Mouse (Mus musculus) layer of hippocampus, postnatal 25 days (tissue): Measurements from ENCODE around the gene Icam2. TPM values are rescaled to one million over a fixed set of nuclear protein-coding genes. Genes with fewer than 3 reads are reported as not detected.
"Not testable (repeated sequence)": the region's sequence is repeated elsewhere in the genome, so short reads cannot be mapped to it uniquely, and the experiment has no call there.

ENCODE experiments used
- DNase-seq, 2 experiments: peaks; one replicate each; pipeline ENCODE4 v3.0.0; 2022; ENCODE audit warnings: mixed read lengths in 2 of 2, low spot score in 1 of 2; ENCODE audit errors: extremely low spot score in 1 of 2
- total RNA-seq, 2 experiments: library from RNA; stranded (reverse); gene quantifications; 2 replicates each; pipeline ENCODE4 v1.2.3; 2021

Icam2 gene
- 1 to 10 TPM; 2.8 to 3.3 TPM for total RNA-seq

GRCm38 (mm10) chr11:106387791-106388216, at the start of gene Icam2:
TSS of gene Icam2 (minus strand) at chr11:106388075.
- DNase-seq = no peak

GRCm38 (mm10) chr11:106437543-106437942, 49.7 kb upstream of the Icam2 start:
- DNase-seq = no peak

- DNase-seq = no peak
Observed at GRCm38 (mm10) chr11:106437039-106437438, 49.2 kb upstream of the Icam2 start.

- DNase-seq = no peak
Observed at GRCm38 (mm10) chr11:106430392-106430791, 42.5 kb upstream of the Icam2 start.

- DNase-seq = no peak
Observed at GRCm38 (mm10) chr11:106429689-106430088, 41.8 kb upstream of the Icam2 start.

- no peak for DNase-seq
Observed at GRCm38 (mm10) chr11:106428556-106428955, 40.7 kb upstream of the Icam2 start.

GRCm38 (mm10) chr11:106428106-106428505, 40.2 kb upstream of the Icam2 start:
- DNase-seq = no peak

- DNase-seq = no peak
Observed at GRCm38 (mm10) chr11:106426447-106426846, 38.6 kb upstream of the Icam2 start.

- DNase-seq = no peak
Observed at GRCm38 (mm10) chr11:106425201-106425600, 37.3 kb upstream of the Icam2 start.

- DNase-seq = no peak
Observed at GRCm38 (mm10) chr11:106419262-106420102, 31.6 kb upstream of the Icam2 start.

GRCm38 (mm10) chr11:106418622-106419196, 30.8 kb upstream of the Icam2 start:
- DNase-seq = peak; percentile 61 to 85

- DNase-seq = no peak
Observed at GRCm38 (mm10) chr11:106417860-106418259, 30.0 kb upstream of the Icam2 start.

GRCm38 (mm10) chr11:106416331-106416730, 28.5 kb upstream of the Icam2 start:
- no peak for DNase-seq

GRCm38 (mm10) chr11:106412641-106413360, 24.9 kb upstream of the Icam2 start:
- DNase-seq = no peak

GRCm38 (mm10) chr11:106411157-106411556, 23.3 kb upstream of the Icam2 start:
- no peak for DNase-seq

- DNase-seq = no peak
Observed at GRCm38 (mm10) chr11:106410507-106410906, 22.6 kb upstream of the Icam2 start.

- DNase-seq = no peak
Observed at GRCm38 (mm10) chr11:106410011-106410410, 22.1 kb upstream of the Icam2 start.

- DNase-seq = no peak
Observed at GRCm38 (mm10) chr11:106398481-106398880, 10.6 kb upstream of the Icam2 start.

- no peak for DNase-seq
Observed at GRCm38 (mm10) chr11:106397656-106398055, 9.8 kb upstream of the Icam2 start.

GRCm38 (mm10) chr11:106394055-106394454, 6.2 kb upstream of the Icam2 start:
- DNase-seq = not testable (repeated sequence)

- DNase-seq = no peak
Observed at GRCm38 (mm10) chr11:106393331-106393616, 5.4 kb upstream of the Icam2 start.
